Mouse (Mus musculus): ENCODE measurements at regions not wholly inside any gene's neighbourhood (a gene's known extent, or its start where the extent isn't known, plus 50 kb on each side); places are given as distances from the start of the nearest gene placed in this dataset.

DNA sequence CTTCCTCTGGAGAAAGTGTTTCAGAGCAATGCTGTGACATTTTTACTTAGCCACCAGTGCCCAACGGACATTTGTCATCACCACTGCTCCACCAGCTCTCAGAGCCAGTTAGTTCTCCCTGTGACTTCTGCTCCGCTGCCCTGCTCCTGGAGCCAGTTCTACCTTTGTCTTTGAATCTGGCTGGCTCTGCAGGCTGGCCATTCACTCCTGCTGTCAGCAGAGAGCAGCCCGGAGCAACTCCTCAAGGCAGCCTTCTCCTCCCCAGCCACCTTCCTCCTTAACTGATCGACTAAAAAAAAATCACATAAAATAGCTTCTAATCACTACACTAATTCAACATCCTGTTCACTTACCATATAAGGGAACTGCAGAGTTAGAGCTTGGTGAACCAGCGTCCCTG, 79.2 kb upstream of the Myocd start:
- no peaks in the 10 kb centered on the region for H3K4me1 ChIP-seq
- H3K4me2 ChIP-seq, result no peak overlapping the region
- WGBS, result 54% methylated on average over 5 of the region's 5 CpGs
- H3K4me3 ChIP-seq (replicated peaks), result no peak overlapping the region
- H3K27ac ChIP-seq, result no peak overlapping the region
- H3K9me3 ChIP-seq (replicated peaks), result no peaks in the 10 kb centered on the region
- H3K36me3 ChIP-seq, result no peaks in the 10 kb centered on the region
- no peaks in the 10 kb centered on the region for H3K27me3 ChIP-seq
- ATAC-seq (replicated peaks; ENCODE audit: low FRiP score), result no peak
- H3K9ac ChIP-seq, result no peak overlapping the region

DNA sequence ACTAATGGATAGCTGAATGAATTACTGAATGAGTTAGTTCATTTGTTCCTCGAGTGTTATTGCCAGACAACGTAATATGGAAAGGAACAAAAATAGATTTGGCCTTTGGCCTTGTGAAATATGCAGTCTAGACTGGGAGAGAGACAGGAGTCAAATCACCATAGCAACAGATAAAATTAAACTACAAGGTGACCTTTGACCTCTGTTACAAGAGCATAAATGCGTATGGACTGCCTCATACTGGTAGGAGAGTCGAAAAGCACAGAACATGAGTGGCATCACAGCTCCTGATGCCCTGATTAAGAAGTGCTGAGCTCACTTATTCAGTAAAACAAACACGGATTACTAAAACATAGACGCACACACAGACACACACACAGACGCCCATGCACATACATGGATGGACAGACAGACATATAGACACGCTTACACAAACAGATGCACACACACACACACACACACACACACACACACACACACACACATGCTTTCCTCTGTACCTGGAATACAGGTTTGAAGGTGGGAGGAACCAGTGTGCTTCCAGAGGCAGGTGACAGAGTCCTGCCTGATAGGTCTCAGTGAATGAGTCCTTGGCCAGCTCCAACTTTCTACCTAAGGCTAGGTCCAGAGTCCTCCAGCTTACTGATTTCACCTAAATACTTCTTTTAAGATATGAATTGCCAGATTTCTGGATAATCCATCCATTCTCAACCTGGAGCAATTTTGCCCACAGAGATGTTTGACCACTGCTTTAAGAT, 72.1 kb upstream of the Myocd start:
- H3K27ac ChIP-seq, result no peak overlapping the region
- no peak overlapping the region for H3K4me3 ChIP-seq (replicated peaks)
- H3K4me2 ChIP-seq, result no peak overlapping the region
- no peak for ATAC-seq (replicated peaks; ENCODE audit: low FRiP score)
- H3K9me3 ChIP-seq (replicated peaks), result no peaks in the 10 kb centered on the region
- WGBS, result 86% methylated on average over 8 of the region's 8 CpGs
- no peak overlapping the region for H3K9ac ChIP-seq
- no peaks in the 10 kb centered on the region for H3K36me3 ChIP-seq
- H3K27me3 ChIP-seq, result no peaks in the 10 kb centered on the region
- H3K4me1 ChIP-seq, result peaks cover 6% of the 10 kb centered on the region; the same call in 1 of the 2 replicates

DNA sequence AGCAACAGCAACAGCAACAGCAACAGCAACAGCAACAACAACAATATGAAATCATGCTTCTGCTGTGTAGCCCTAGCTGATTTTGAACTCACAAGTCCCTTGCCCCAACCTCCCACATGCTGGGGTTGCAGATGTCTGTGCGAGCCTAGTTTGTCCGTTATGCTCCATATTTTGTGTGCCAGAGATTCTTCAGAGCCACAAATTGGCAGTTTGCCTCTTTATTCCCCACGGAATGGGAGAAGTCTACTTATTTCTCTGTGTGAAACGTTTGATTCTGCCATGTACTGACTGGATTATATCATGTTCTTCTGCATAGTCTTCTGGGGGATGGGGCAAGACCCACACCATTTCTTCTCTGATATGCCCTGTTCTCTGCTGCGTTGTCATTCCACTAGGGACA, 64.5 kb upstream of the Myocd start:
- H3K9ac ChIP-seq, result no peak overlapping the region
- H3K4me2 ChIP-seq, result no peak overlapping the region
- no peaks in the 10 kb centered on the region for H3K27me3 ChIP-seq
- H3K9me3 ChIP-seq (replicated peaks), result no peaks in the 10 kb centered on the region
- no peak overlapping the region for H3K27ac ChIP-seq
- H3K4me1 ChIP-seq, result peaks cover 6% of the 10 kb centered on the region; the same call in 1 of the 2 replicates
- ATAC-seq (replicated peaks; ENCODE audit: low FRiP score), result no peak
- H3K36me3 ChIP-seq, result no peaks in the 10 kb centered on the region
- WGBS, result 72% methylated on average over 5 of the region's 5 CpGs
- H3K4me3 ChIP-seq (replicated peaks), result no peak overlapping the region

DNA sequence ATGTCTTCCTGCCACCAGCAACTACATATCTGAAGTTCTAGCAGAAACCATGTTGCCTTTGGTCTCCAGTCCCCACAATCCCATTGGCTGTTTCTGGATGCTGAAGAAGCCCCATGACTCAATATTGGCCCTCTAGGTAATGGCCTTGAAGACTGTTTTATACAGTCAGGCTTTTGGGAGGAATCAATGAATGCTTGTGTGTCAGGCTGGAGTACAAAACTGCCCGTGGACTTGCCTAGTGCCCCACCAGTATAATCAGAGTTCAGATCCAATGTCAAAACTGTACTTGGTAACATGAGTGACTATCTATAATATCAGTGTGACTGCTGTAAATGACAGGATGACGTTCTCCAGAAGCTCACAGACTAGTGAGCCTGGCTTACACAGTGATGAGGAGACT, 63.3 kb upstream of the Myocd start:
- Histone ChIP-seq H3K4me1 (no peaks in the 10 kb centered on the region), H3K36me3 (no peaks in the 10 kb centered on the region), H3K27me3 (no peaks in the 10 kb centered on the region), H3K4me2 (no peak overlapping the region), H3K9me3 (replicated peaks) (no peaks in the 10 kb centered on the region), H3K27ac (no peak overlapping the region), H3K4me3 (replicated peaks) (no peak overlapping the region), H3K9ac (no peak overlapping the region)
- WGBS, result 89% methylated on average over 2 of the region's 2 CpGs
- ATAC-seq (replicated peaks; ENCODE audit: low FRiP score), result no peak

- no peaks in the 10 kb centered on the region for H3K36me3 ChIP-seq
- H3K4me1 ChIP-seq, result 0 out of 2 replicates have a peak, but pooled peaks cover 2% of the 10 kb centered on the region
- H3K9ac ChIP-seq, result no peak overlapping the region
- 66% methylated on average over 4 of the region's 4 CpGs for WGBS
- H3K4me2 ChIP-seq, result no peak overlapping the region
- H3K4me3 ChIP-seq (replicated peaks), result no peak overlapping the region
- H3K9me3 ChIP-seq (replicated peaks), result no peaks in the 10 kb centered on the region
- no peaks in the 10 kb centered on the region for H3K27me3 ChIP-seq
- H3K27ac ChIP-seq, result no peak overlapping the region
- no peak for ATAC-seq (replicated peaks; ENCODE audit: low FRiP score)
Observed at GRCm38 (mm10) chr11:65322877-65323440, 53.2 kb upstream of the Myocd start.
